Mouse (Mus musculus) liver, postnatal 0 days (tissue): ENCODE data around the gene Pip5kl1. TPM values are rescaled to one million over a fixed set of nuclear protein-coding genes. Genes with fewer than 3 reads are reported as not detected.

Experiments
- ATAC-seq: fragments of 200-750 bp; cut with Nextera tagmentation; 2 replicates; pipeline ENCODE4 v1.8.0; 2017; ENCODE audit warnings: mild to moderate bottlenecking, moderate library complexity
- DNase-seq: peaks from one replicate; pipeline ENCODE4 v3.0.0-alpha.2; 2016
- H3K27ac ChIP-seq: fragments of 300-500 bp; sonication (generic); 2 replicates; pipeline ENCODE4 v1.5.1; 2014; ENCODE audit warnings: antibody characterized with exemption, moderate library complexity, mild to moderate bottlenecking, low read depth
- H3K27me3 ChIP-seq: fragments of 300-500 bp; sonication (generic); 2 replicates; pipeline ENCODE4 v1.6.1; 2014; ENCODE audit warnings: low read length, control low read depth, mixed read lengths; ENCODE audit not compliant: insufficient read depth
- H3K36me3 ChIP-seq: fragments of 300-500 bp; sonication (generic); replicated peaks from 2 replicates; pipeline ENCODE4 v1.6.1; 2014; ENCODE audit warnings: mild to moderate bottlenecking, control low read depth, low read length, moderate library complexity, mixed read lengths; ENCODE audit not compliant: insufficient read depth
- H3K4me1 ChIP-seq: fragments of 300-500 bp; sonication (generic); 2 replicates; pipeline ENCODE4 v1.6.1; 2014; ENCODE audit warnings: antibody characterized with exemption, mild to moderate bottlenecking, control low read depth; ENCODE audit not compliant: insufficient read depth
- H3K4me2 ChIP-seq: fragments of 300-500 bp; sonication (generic); 2 replicates; pipeline ENCODE4 v1.6.1; 2014; ENCODE audit warnings: low read depth, mild to moderate bottlenecking, low read length, moderate library complexity, mixed read lengths
- H3K4me3 ChIP-seq: fragments of 300-500 bp; sonication (generic); 2 replicates; pipeline ENCODE4 v1.5.1; 2014; ENCODE audit warnings: low read depth, low read length
- H3K9ac ChIP-seq: fragments of 300-500 bp; sonication (generic); replicated peaks from 2 replicates; pipeline ENCODE4 v1.6.1; 2014; ENCODE audit warnings: mild to moderate bottlenecking, moderate library complexity
- H3K9me3 ChIP-seq: fragments of 300-500 bp; sonication (generic); 2 replicates; pipeline ENCODE4 v1.6.1; 2016; ENCODE audit warnings: mild to moderate bottlenecking, control low read depth, low read length, mixed read lengths
- CTCF ChIP-seq: sonication (generic); IDR thresholded peaks from 2 replicates; pipeline ENCODE4 v1.5.1; 2016; ENCODE audit warnings: antibody characterized with exemption, low read depth
- EP300 ChIP-seq: IDR thresholded peaks from 2 replicates; pipeline ENCODE4 v1.6.1; 2016; ENCODE audit warnings: antibody characterized with exemption, low read depth, mild to moderate bottlenecking
- WGBS: fragments of 180-500 bp; shearing (Covaris S2); extraction: QIAGEN DNeasy Blood & Tissue Kit; methylation state at CpG from one replicate; pipeline ENCODE4 v1.1.7; 2014; ENCODE audit not compliant: insufficient replicate concordance; 5-methylcytosine and 5-hydroxymethylcytosine counted together
- polyA plus RNA-seq: library from polyadenylated mRNA; unstranded; fragments of >200 nt; fragmentation: Nextera tagmentation; extraction: Ambion mirVana; gene quantifications from 2 replicates; pipeline ENCODE4 v1.2.1, GENCODE M21; 2015

Pip5kl1 gene
- polyA plus RNA-seq, 1 experiment from 2014 or later, result not detected

- TF ChIP-seq EP300 (no peak), CTCF (no peak)
- Histone ChIP-seq H3K27ac (peak overlapping the region; percentile 88), H3K9ac (peak overlapping the region; percentile 71), H3K4me3 (peak overlapping the region; percentile 73), H3K4me1 (peaks cover 39% of the 10 kb centered on the region), H3K27me3 (peaks cover 17% of the 10 kb centered on the region), H3K9me3 (no peaks in the 10 kb centered on the region), H3K36me3 (no peaks in the 10 kb centered on the region), H3K4me2 (peak overlapping the region; percentile 94)
- peak; percentile 51 for DNase-seq
- WGBS, result 12% methylated on average over 13 of the region's 13 CpGs
- no peak for ATAC-seq
These were observed 40.4 kb upstream of the Pip5kl1 start for GRCm38 (mm10) chr2:32534061-32534732.

- under 1% methylated on average over 67 of the region's 67 CpGs for WGBS
- H3K36me3 ChIP-seq, result no peaks in the 10 kb centered on the region
- H3K4me3 ChIP-seq, result peak within 1 kb of the TSS; percentile 73
- TF ChIP-seq EP300, result no peak
- TF ChIP-seq CTCF, result no peak
- DNase-seq (peak; percentile 98), ATAC-seq (peak; percentile 93)
- peak within 1 kb of the TSS; percentile 78 for H3K9ac ChIP-seq
- peak within 1 kb of the TSS; percentile 88 for H3K27ac ChIP-seq
- peaks cover 17% of the 10 kb centered on the region for H3K27me3 ChIP-seq
- H3K9me3 ChIP-seq, result no peaks in the 10 kb centered on the region
- peaks cover 46% of the 10 kb centered on the region for H3K4me1 ChIP-seq
- peak within 1 kb of the TSS; percentile 94 for H3K4me2 ChIP-seq
These were observed 39.7 kb upstream of the Pip5kl1 start, which contains the start of gene Fam102a for GRCm38 (mm10) chr2:32534733-32535471. Fam102a (plus strand) TSS chr2:32535332.

- peak overlapping the region; percentile 73 for H3K4me3 ChIP-seq
- DNase-seq, result peak; percentile 78
- peak overlapping the region; percentile 88 for H3K27ac ChIP-seq
- TF ChIP-seq EP300 (no peak), CTCF (no peak)
- under 1% methylated on average over 55 of the region's 56 CpGs for WGBS
- ATAC-seq, result peak; percentile 74
- peak overlapping the region; percentile 78 for H3K9ac ChIP-seq
- H3K9me3 ChIP-seq, result no peaks in the 10 kb centered on the region
- no peaks in the 10 kb centered on the region for H3K36me3 ChIP-seq
- peaks cover 46% of the 10 kb centered on the region for H3K4me1 ChIP-seq
- peak overlapping the region; percentile 94 for H3K4me2 ChIP-seq
- peaks cover 17% of the 10 kb centered on the region for H3K27me3 ChIP-seq
These were observed 39.1 kb upstream of the Pip5kl1 start for GRCm38 (mm10) chr2:32535501-32535991.

GRCm38 (mm10) chr2:32536086-32536633, 38.4 kb upstream of the Pip5kl1 start:
- no peaks in the 10 kb centered on the region for H3K9me3 ChIP-seq
- WGBS, result 4% methylated on average over 14 of the region's 14 CpGs
- peak overlapping the region; percentile 94 for H3K4me2 ChIP-seq
- H3K4me1 ChIP-seq, result peaks cover 46% of the 10 kb centered on the region
- TF ChIP-seq EP300, result no peak
- TF ChIP-seq CTCF, result no peak
- H3K36me3 ChIP-seq, result no peaks in the 10 kb centered on the region
- peak overlapping the region; percentile 88 for H3K27ac ChIP-seq
- H3K9ac ChIP-seq, result peak overlapping the region; percentile 78
- peaks cover 17% of the 10 kb centered on the region for H3K27me3 ChIP-seq
- DNase-seq (peak; percentile 29), ATAC-seq (no peak)
- peak overlapping the region; percentile 73 for H3K4me3 ChIP-seq

- H3K4me3 ChIP-seq, result peak overlapping the region; percentile 73
- H3K4me1 ChIP-seq, result peaks cover 46% of the 10 kb centered on the region
- peak overlapping the region; percentile 78 for H3K9ac ChIP-seq
- DNase-seq (peak; percentile 44), ATAC-seq (no peak)
- H3K9me3 ChIP-seq, result no peaks in the 10 kb centered on the region
- peak; percentile 44; the same call in 1 of the 2 replicates for TF ChIP-seq CTCF
- TF ChIP-seq EP300, result no peak
- H3K4me2 ChIP-seq, result peak overlapping the region; percentile 94
- H3K27me3 ChIP-seq, result peaks cover 17% of the 10 kb centered on the region
- peak overlapping the region; percentile 88 for H3K27ac ChIP-seq
- 8% methylated on average over 11 of the region's 11 CpGs for WGBS
- H3K36me3 ChIP-seq, result no peaks in the 10 kb centered on the region
These were observed 37.8 kb upstream of the Pip5kl1 start for GRCm38 (mm10) chr2:32536634-32537359.
